Mouse (Mus musculus) neural tube, embryonic 12.5 days (tissue): ENCODE measurements at regions not wholly inside any gene's neighbourhood (a gene's known extent, or its start where the extent isn't known, plus 50 kb on each side); places are given as distances from the start of the nearest gene placed in this dataset.

Source experiments
- ATAC-seq: fragments of 200-750 bp; cut with Nextera tagmentation; 2 replicates; pipeline ENCODE4 v1.8.0; 2017; ENCODE audit warnings: low read depth, mild to moderate bottlenecking, moderate TSS enrichment, moderate library complexity; ENCODE audit not compliant: low FRiP score
- H3K27ac ChIP-seq: fragments of 300-500 bp; sonication (generic); 2 replicates; pipeline ENCODE4 v1.5.1; 2016
- H3K27me3 ChIP-seq: fragments of 300-500 bp; sonication (generic); replicated peaks from 2 replicates; pipeline ENCODE4 v1.6.1; 2016; ENCODE audit warnings: mild to moderate bottlenecking
- H3K36me3 ChIP-seq: fragments of 300-500 bp; sonication (generic); 2 replicates; pipeline ENCODE4 v1.6.1; 2016; ENCODE audit warnings: mild to moderate bottlenecking
- H3K4me1 ChIP-seq: fragments of 300-500 bp; sonication (generic); 2 replicates; pipeline ENCODE4 v1.6.1; 2016
- H3K4me2 ChIP-seq: fragments of 300-500 bp; sonication (generic); replicated peaks from 2 replicates; pipeline ENCODE4 v1.6.1; 2016; ENCODE audit warnings: mild to moderate bottlenecking
- H3K4me3 ChIP-seq: fragments of 300-500 bp; sonication (generic); 2 replicates; pipeline ENCODE4 v1.5.1; 2016
- H3K9ac ChIP-seq: fragments of 300-500 bp; sonication (generic); 2 replicates; pipeline ENCODE4 v1.6.1; 2016; ENCODE audit warnings: mild to moderate bottlenecking
- H3K9me3 ChIP-seq: fragments of 300-500 bp; sonication (generic); 2 replicates; pipeline ENCODE4 v1.6.1; 2016; ENCODE audit warnings: mild to moderate bottlenecking
- WGBS: fragments of 180-500 bp; shearing (Covaris S2); methylation state at CpG from one replicate; pipeline ENCODE4 v1.1.7; 2016; 5-methylcytosine and 5-hydroxymethylcytosine counted together

DNA sequence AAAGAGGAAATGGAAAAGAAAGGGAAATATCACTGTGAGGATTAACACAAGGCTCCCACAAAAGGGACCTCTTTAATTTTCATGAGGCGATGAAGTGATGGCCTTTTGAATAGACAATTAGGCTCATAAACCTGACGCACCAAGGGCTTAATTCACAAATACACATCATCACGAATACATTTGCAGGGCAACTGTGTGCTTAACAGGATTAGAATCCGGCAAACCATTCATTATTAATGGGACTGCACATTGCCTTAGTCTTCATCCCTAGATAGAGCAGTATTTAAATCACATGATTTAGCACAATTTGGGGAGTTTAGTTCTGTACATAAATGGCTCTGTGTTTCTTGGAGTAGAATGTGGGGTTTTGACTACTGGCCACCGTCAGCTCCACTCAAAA lies 228.4 kb upstream of the Arid1b start:
- no peaks in the 10 kb centered on the region for H3K36me3 ChIP-seq
- H3K4me3 ChIP-seq: no peak overlapping the region
- peaks cover 8% of the 10 kb centered on the region; the same call in 1 of the 2 replicates for H3K4me1 ChIP-seq
- no peak overlapping the region for H3K27ac ChIP-seq
- no peak overlapping the region for H3K9ac ChIP-seq
- ATAC-seq: no peak
- WGBS: 46% methylated on average over 5 of the region's 5 CpGs
- H3K9me3 ChIP-seq: no peaks in the 10 kb centered on the region
- no peaks in the 10 kb centered on the region for H3K27me3 ChIP-seq
- no peak overlapping the region for H3K4me2 ChIP-seq

- 95% methylated on average over 5 of the region's 5 CpGs for WGBS
- no peaks in the 10 kb centered on the region for H3K9me3 ChIP-seq
- H3K9ac ChIP-seq: no peak overlapping the region
- H3K27ac ChIP-seq: no peak overlapping the region
- peaks cover 8% of the 10 kb centered on the region; the same call in 1 of the 2 replicates for H3K4me1 ChIP-seq
- H3K27me3 ChIP-seq: no peaks in the 10 kb centered on the region
- no peak overlapping the region for H3K4me3 ChIP-seq
- no peaks in the 10 kb centered on the region for H3K36me3 ChIP-seq
- H3K4me2 ChIP-seq: no peak overlapping the region
- ATAC-seq: no peak
These were observed 226.1 kb upstream of the Arid1b start for GRCm38 (mm10) chr17:4767947-4768522.

- H3K9me3 ChIP-seq: no peaks in the 10 kb centered on the region
- ATAC-seq: peak; percentile 17; the same call in 1 of the 2 replicates
- WGBS: 58% methylated on average over 4 of the region's 4 CpGs
These were observed 224.8 kb upstream of the Arid1b start for GRCm38 (mm10) chr17:4769284-4769683.

DNA sequence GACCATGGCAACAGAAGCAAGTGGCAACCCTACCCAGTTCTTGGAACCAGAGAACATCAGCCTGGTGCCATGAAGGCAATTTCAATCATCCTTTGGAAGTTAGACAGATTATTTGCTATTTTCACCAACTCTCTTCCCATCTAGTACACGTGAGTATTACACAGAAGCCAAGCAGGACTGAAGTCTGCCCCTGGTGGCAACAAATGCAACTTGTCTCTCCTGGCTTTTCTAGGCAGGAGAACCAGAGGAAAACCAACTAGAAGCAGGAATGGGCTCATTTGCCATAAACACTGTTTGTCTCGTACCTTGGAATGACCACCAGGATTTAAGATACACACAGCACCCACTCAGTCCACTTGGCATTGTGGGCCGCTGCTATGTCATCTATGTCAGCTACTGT lies 224.1 kb upstream of the Arid1b start:
- no peaks in the 10 kb centered on the region for H3K27me3 ChIP-seq
- no peak for ATAC-seq
- H3K27ac ChIP-seq: no peak overlapping the region
- no peak overlapping the region for H3K9ac ChIP-seq
- WGBS: 78% methylated on average over 3 of the region's 3 CpGs
- no peak overlapping the region for H3K4me2 ChIP-seq
- H3K4me1 ChIP-seq: peaks cover 8% of the 10 kb centered on the region; the same call in 1 of the 2 replicates
- no peaks in the 10 kb centered on the region for H3K9me3 ChIP-seq
- H3K4me3 ChIP-seq: no peak overlapping the region
- H3K36me3 ChIP-seq: no peaks in the 10 kb centered on the region

More at GRCm38 (mm10) chr17:4769284-4769683, 224.8 kb upstream of the Arid1b start:
- H3K9ac ChIP-seq: no peak overlapping the region
- H3K4me3 ChIP-seq: no peak overlapping the region
- no peak overlapping the region for H3K27ac ChIP-seq
- no peak overlapping the region for H3K4me2 ChIP-seq
- H3K4me1 ChIP-seq: peaks cover 8% of the 10 kb centered on the region; the same call in 1 of the 2 replicates
- H3K36me3 ChIP-seq: no peaks in the 10 kb centered on the region
- no peaks in the 10 kb centered on the region for H3K27me3 ChIP-seq

DNA sequence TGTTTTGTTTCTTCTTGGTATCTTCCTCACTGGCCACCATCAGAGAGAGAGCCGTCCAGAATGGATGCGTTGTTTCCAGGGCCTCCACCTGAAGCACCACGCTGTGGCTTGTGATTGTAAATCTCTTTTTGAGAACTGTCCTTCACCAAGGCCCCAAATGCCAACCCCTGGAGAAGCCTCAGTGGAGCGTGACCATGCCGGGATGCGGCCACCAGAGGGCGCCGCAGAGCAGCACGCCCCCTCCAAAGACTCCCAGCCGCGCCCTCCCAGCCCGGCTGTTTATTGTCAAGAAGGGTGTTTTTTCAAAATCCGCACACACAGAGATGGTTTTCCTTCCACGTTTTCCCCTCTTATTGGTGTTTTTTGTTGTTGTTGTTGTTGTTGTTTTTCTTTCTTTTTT lies 216.0 kb upstream of the Arid1b start:
- 0 out of 2 replicates have a peak, but pooled peaks have one; percentile 63 for ATAC-seq
- no peaks in the 10 kb centered on the region for H3K4me1 ChIP-seq
- under 1% methylated on average over 14 of the region's 14 CpGs for WGBS

GRCm38 (mm10) chr17:4779017-4779416 lies 215.1 kb upstream of the Arid1b start:
- Histone ChIP-seq H3K9ac (no peak overlapping the region), H3K36me3 (no peaks in the 10 kb centered on the region), H3K27me3 (no peaks in the 10 kb centered on the region), H3K4me3 (no peak overlapping the region), H3K9me3 (no peaks in the 10 kb centered on the region), H3K27ac (no peak overlapping the region), H3K4me1 (no peaks in the 10 kb centered on the region), H3K4me2 (no peak overlapping the region)
- WGBS: 87% methylated on average over 10 of the region's 10 CpGs
- ATAC-seq: no peak

More for the DNA sequence above, 216.0 kb upstream of the Arid1b start:
- Histone ChIP-seq H3K9ac (no peak overlapping the region), H3K27ac (no peak overlapping the region), H3K36me3 (no peaks in the 10 kb centered on the region), H3K27me3 (no peaks in the 10 kb centered on the region), H3K4me3 (no peak overlapping the region), H3K9me3 (no peaks in the 10 kb centered on the region), H3K4me2 (peak overlapping the region; percentile 24; the same call in 1 of the 2 replicates)

DNA sequence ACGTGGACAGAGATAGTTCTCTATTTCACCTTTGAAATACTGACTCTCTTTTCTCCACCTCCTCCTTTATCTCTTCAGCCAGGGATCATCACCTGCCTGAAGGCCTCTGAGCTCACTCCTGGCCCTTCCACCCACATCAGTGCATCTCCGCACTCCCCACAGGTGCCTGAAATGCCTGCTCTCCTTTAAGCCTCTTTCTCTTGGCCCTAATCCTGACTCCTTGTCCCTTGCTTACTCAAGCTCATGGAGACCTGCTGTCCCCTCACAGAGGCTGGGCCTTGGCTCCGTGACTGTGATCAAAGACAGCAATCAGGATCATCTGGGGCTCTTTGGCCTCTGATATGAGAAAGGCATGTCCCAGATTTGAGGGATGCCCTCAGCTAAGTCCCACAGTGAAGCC lies 212.5 kb upstream of the Arid1b start:
- no peaks in the 10 kb centered on the region; the same call in 1 of the 2 replicates for H3K27me3 ChIP-seq
- no peak overlapping the region for H3K9ac ChIP-seq
- no peaks in the 10 kb centered on the region for H3K36me3 ChIP-seq
- H3K9me3 ChIP-seq: no peaks in the 10 kb centered on the region
- H3K4me1 ChIP-seq: no peaks in the 10 kb centered on the region
- H3K4me2 ChIP-seq: no peak overlapping the region
- no peak overlapping the region for H3K27ac ChIP-seq
- H3K4me3 ChIP-seq: no peak overlapping the region
- WGBS: 85% methylated on average over 3 of the region's 3 CpGs
- ATAC-seq: no peak

GRCm38 (mm10) chr17:4784296-4784695 lies 209.8 kb upstream of the Arid1b start:
- Histone ChIP-seq H3K36me3 (no peaks in the 10 kb centered on the region), H3K9ac (no peak overlapping the region), H3K4me2 (no peak overlapping the region), H3K27me3 (no peaks in the 10 kb centered on the region; the same call in 1 of the 2 replicates), H3K27ac (no peak overlapping the region), H3K4me3 (no peak overlapping the region), H3K4me1 (no peaks in the 10 kb centered on the region), H3K9me3 (no peaks in the 10 kb centered on the region)
- 86% methylated on average over 5 of the region's 5 CpGs for WGBS
- ATAC-seq: no peak

- Histone ChIP-seq H3K4me1 (no peaks in the 10 kb centered on the region), H3K9me3 (no peaks in the 10 kb centered on the region), H3K4me3 (no peak overlapping the region), H3K4me2 (no peak overlapping the region), H3K27ac (no peak overlapping the region), H3K9ac (no peak overlapping the region), H3K36me3 (no peaks in the 10 kb centered on the region), H3K27me3 (no peaks in the 10 kb centered on the region; the same call in 1 of the 2 replicates)
- no peak for ATAC-seq
- 65% methylated on average over 6 of the region's 6 CpGs for WGBS
These were observed 208.8 kb upstream of the Arid1b start for GRCm38 (mm10) chr17:4785281-4785839.

DNA sequence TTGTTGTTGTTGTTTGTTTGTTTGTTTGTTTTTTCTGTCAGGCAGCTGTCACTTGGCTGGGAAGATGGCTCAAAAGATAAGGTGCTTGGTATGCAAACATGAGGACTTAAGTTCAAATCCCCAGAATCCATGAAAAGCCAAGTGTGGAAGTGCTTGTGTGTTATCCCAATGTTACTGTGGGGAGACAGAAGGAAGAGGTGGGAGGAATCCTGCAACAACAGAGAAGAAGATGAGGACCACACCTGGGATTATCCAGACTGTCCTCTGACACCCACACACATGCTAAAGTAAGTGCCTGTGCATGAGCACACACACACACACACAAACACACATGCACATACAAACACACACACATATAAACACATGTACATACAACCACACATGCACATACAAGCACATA lies 207.6 kb upstream of the Arid1b start:
- Histone ChIP-seq H3K36me3 (no peaks in the 10 kb centered on the region), H3K9ac (no peak overlapping the region), H3K4me3 (no peak overlapping the region), H3K9me3 (no peaks in the 10 kb centered on the region), H3K27me3 (no peaks in the 10 kb centered on the region; the same call in 1 of the 2 replicates), H3K27ac (no peak overlapping the region), H3K4me1 (no peaks in the 10 kb centered on the region), H3K4me2 (no peak overlapping the region)
- no peak for ATAC-seq

DNA sequence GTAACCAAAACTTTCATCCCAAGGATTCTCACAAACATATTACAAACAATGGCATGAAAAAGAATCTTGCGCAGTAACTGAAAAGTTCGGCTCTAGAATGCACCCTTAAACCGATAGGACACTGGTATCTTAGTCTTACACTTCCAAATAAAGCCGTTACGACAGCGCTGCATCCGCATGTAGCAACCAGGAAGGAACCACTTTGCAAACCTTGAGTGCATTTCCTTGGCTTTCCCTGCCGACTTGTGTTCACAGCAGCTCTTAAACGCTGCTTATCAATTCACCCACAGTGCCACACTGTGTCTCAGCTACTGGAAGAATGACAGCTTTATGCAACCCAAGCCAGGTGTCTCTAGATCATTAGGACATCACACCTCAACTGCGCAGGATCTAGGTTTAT lies 202.3 kb upstream of the Arid1b start:
- Histone ChIP-seq H3K27me3 (no peaks in the 10 kb centered on the region), H3K36me3 (no peaks in the 10 kb centered on the region), H3K4me1 (no peaks in the 10 kb centered on the region), H3K9me3 (no peaks in the 10 kb centered on the region), H3K9ac (no peak overlapping the region), H3K27ac (no peak overlapping the region), H3K4me3 (no peak overlapping the region), H3K4me2 (no peak overlapping the region)
- ATAC-seq: no peak
- 87% methylated on average over 10 of the region's 10 CpGs for WGBS

DNA sequence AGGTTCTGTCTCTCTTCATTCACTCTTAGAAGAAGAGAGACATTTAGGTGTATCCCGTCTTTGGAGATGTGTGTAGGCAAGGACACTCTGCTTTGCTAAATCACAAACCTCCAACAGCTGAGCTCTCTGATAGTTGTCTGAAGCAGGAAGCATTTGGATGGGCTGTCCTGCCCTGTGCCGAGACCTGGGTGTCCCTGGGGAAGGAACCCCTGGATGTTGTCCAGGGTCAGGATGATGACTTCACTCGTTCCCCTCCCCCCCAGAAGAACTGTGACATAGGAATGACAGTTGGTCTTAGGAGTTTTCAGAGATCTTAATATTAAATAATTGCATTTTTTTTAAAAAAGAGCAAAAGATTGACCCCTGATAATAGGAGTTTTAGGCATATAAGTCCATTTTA lies 197.9 kb upstream of the Arid1b start:
- ATAC-seq: no peak
- 82% methylated on average over 3 of the region's 3 CpGs for whole genome bisulfite sequencing
- H3K27ac ChIP-seq: no peak overlapping the region
- H3K27me3 ChIP-seq: no peaks in the 10 kb centered on the region
- no peaks in the 10 kb centered on the region for H3K9me3 ChIP-seq
- H3K4me3 ChIP-seq: no peak overlapping the region
- H3K36me3 ChIP-seq: no peaks in the 10 kb centered on the region
- no peak overlapping the region for H3K9ac ChIP-seq
- no peaks in the 10 kb centered on the region for H3K4me1 ChIP-seq
- no peak overlapping the region for H3K4me2 ChIP-seq

- no peaks in the 10 kb centered on the region for H3K4me1 ChIP-seq
- no peak overlapping the region for H3K27ac ChIP-seq
- no peak overlapping the region for H3K9ac ChIP-seq
- H3K4me3 ChIP-seq: no peak overlapping the region
- no peaks in the 10 kb centered on the region for H3K9me3 ChIP-seq
- H3K36me3 ChIP-seq: no peaks in the 10 kb centered on the region
- 88% methylated on average over 4 of the region's 4 CpGs for WGBS
- ATAC-seq: no peak
- no peak overlapping the region for H3K4me2 ChIP-seq
- no peaks in the 10 kb centered on the region for H3K27me3 ChIP-seq
These were observed 190.1 kb upstream of the Arid1b start for GRCm38 (mm10) chr17:4804013-4804412.
